Mouse (Mus musculus) cerebellum, adult 11-12 months (tissue): ENCODE data around the gene Etfbkmt.
"Not testable (repeated sequence)": the region's sequence is repeated elsewhere in the genome, so short reads cannot be mapped to it uniquely, and the experiment has no call there.

Experiments used
- DNase-seq: peaks from one replicate; pipeline ENCODE4 v3.0.0; 2022

Etfbkmt gene

GRCm38 (mm10) chr6:149139471-149139870 lies at the start of gene Etfbkmt:
Gene Etfbkmt, plus strand, starts transcription at chr6:149139849.
- DNase-seq = no peak

GRCm38 (mm10) chr6:149092406-149092805 lies 47.2 kb upstream of the Etfbkmt start:
- DNase-seq = no peak

- no peak for DNase-seq
Measured at GRCm38 (mm10) chr6:149093465-149093864, 46.2 kb upstream of the Etfbkmt start.

GRCm38 (mm10) chr6:149094555-149094954 lies 45.1 kb upstream of the Etfbkmt start:
- DNase-seq = no peak

- DNase-seq = peak; percentile 49
Measured at GRCm38 (mm10) chr6:149095389-149095788, 44.3 kb upstream of the Etfbkmt start.

GRCm38 (mm10) chr6:149096233-149096632 lies 43.4 kb upstream of the Etfbkmt start:
- DNase-seq = no peak

- DNase-seq = no peak
Measured at GRCm38 (mm10) chr6:149097276-149097675, 42.4 kb upstream of the Etfbkmt start.

GRCm38 (mm10) chr6:149098993-149099392 lies 40.7 kb upstream of the Etfbkmt start:
- DNase-seq = no peak

GRCm38 (mm10) chr6:149100174-149101075 lies 39.2 kb upstream of the Etfbkmt start:
- peak; percentile 76 for DNase-seq

GRCm38 (mm10) chr6:149101076-149101942 lies 38.3 kb upstream of the Etfbkmt start, which contains the start of gene Dennd5b:
Gene Dennd5b, minus strand, starts transcription at chr6:149101680.
- peak; percentile 89 for DNase-seq

GRCm38 (mm10) chr6:149101943-149102243 lies 37.8 kb upstream of the Etfbkmt start:
- no peak for DNase-seq

- no peak for DNase-seq
Measured at GRCm38 (mm10) chr6:149103451-149103850, 36.2 kb upstream of the Etfbkmt start.

- no peak for DNase-seq
Measured at GRCm38 (mm10) chr6:149107615-149108014, 32.0 kb upstream of the Etfbkmt start.

GRCm38 (mm10) chr6:149108909-149109308 lies 30.7 kb upstream of the Etfbkmt start:
- DNase-seq = no peak

- no peak for DNase-seq
Measured at GRCm38 (mm10) chr6:149116992-149117391, 22.7 kb upstream of the Etfbkmt start.

GRCm38 (mm10) chr6:149118935-149119334 lies 20.7 kb upstream of the Etfbkmt start:
- DNase-seq = no peak

GRCm38 (mm10) chr6:149119853-149120252 lies 19.8 kb upstream of the Etfbkmt start:
- DNase-seq = no peak

- no peak for DNase-seq
Measured at GRCm38 (mm10) chr6:149123042-149123441, 16.6 kb upstream of the Etfbkmt start.

- DNase-seq = no peak
Measured at GRCm38 (mm10) chr6:149126675-149127074, 13.0 kb upstream of the Etfbkmt start.

GRCm38 (mm10) chr6:149129870-149130269 lies 9.8 kb upstream of the Etfbkmt start, which contains the start of gene Gm10203:
Gene Gm10203, plus strand, starts transcription at chr6:149130170.
- not testable (repeated sequence) for DNase-seq

GRCm38 (mm10) chr6:149131111-149131510 lies 8.5 kb upstream of the Etfbkmt start:
- no peak for DNase-seq

GRCm38 (mm10) chr6:149132311-149133077 lies 7.2 kb upstream of the Etfbkmt start:
- no peak for DNase-seq
